Mouse (Mus musculus): ENCODE measurements around the gene Spag9. TPM values are rescaled to one million over a fixed set of nuclear protein-coding genes. Genes with fewer than 3 reads are reported as not detected.

Gene Spag9
- polyA plus RNA-seq, 1 experiment from 2014 or later = 96.7 TPM

DNA sequence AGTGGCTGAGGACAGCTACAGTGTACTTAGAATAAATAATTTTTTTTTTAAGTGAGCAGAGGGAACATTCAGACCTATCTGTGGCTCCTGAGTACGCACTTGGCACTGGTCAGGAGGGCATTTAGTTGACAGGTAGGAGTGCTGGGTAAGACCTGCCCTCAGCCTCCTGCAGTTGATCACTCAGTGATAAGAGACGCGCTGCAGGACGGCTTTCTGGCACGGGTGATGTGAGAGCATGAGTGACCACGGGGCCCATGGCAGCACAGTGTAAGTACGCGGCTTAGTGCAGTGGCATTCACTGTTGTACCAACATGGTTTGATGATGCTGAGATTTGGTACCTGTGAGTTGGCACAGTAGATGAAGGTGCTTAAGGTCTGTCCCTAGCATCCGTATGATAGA, 130.8 kb downstream of the Spag9 start:
- no peak for ATAC-seq (replicated peaks)
- 97% methylated on average over 9 of the region's 9 CpGs for WGBS
- H3K36me3 ChIP-seq = peaks cover 43% of the 10 kb centered on the region
- H3K4me2 ChIP-seq (replicated peaks) = no peak overlapping the region
- peaks cover 13% of the 10 kb centered on the region; the same call in 1 of the 2 replicates for H3K4me1 ChIP-seq
- no peak overlapping the region for H3K4me3 ChIP-seq
- H3K27ac ChIP-seq (replicated peaks) = no peak overlapping the region
- H3K9ac ChIP-seq (replicated peaks) = no peak overlapping the region
- H3K9me3 ChIP-seq = no peaks in the 10 kb centered on the region
- no peaks in the 10 kb centered on the region for H3K27me3 ChIP-seq

DNA sequence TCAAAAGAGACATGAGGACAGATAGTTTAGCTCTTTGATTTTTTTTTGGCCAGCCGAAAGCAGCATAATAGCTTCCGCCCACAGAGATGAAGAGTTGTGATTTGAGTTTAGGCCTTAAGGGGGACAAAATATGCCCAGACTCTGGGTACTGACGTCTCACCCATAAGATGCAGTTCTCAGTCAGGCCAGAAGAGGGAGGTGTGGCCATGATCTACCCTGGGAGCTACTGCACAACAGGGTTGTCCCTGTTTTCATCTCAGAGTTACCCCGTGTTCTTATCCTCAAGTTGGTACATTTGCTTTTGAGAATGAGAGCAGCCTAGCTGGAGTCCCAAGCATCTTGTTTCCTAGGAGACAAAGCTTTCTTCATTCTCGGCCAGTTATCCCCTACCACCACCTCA, 132.1 kb downstream of the Spag9 start:
- Histone ChIP-seq H3K27me3 (no peaks in the 10 kb centered on the region), H3K4me1 (peaks cover 13% of the 10 kb centered on the region; the same call in 1 of the 2 replicates), H3K9me3 (no peaks in the 10 kb centered on the region), H3K4me2 (replicated peaks) (no peak overlapping the region), H3K36me3 (peaks cover 30% of the 10 kb centered on the region), H3K4me3 (no peak overlapping the region), H3K27ac (replicated peaks) (0 out of 2 replicates have a peak overlapping the region, but pooled peaks have one; percentile 13), H3K9ac (replicated peaks) (no peak overlapping the region)
- peak; percentile 85 for ATAC-seq (replicated peaks)
- WGBS = 36% methylated on average over 5 of the region's 5 CpGs

DNA sequence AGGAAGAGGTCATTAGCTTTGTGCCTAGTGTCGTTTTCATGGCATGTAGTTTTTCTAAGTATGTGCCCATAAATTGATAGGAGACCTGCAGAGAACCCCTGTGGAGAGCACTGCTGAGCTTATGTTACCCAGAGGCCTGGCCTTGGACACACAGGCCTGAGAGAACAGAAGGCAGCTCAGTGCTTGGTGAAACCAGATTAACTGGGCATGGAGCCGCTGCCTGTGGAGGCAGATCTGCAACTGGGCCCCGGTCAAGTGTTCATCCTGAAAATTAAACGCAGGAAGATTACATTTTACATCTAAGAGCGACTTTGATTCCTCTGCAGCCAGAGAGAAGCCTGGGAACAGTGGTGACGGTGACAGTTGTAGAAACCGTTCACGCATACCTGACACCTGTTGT, 132.6 kb downstream of the Spag9 start:
- H3K9me3 ChIP-seq = no peaks in the 10 kb centered on the region
- no peak for ATAC-seq (replicated peaks)
- H3K9ac ChIP-seq (replicated peaks) = no peak overlapping the region
- H3K4me2 ChIP-seq (replicated peaks) = no peak overlapping the region
- peaks cover 26% of the 10 kb centered on the region for H3K36me3 ChIP-seq
- 82% methylated on average over 8 of the region's 8 CpGs for WGBS
- H3K4me3 ChIP-seq = no peak overlapping the region
- no peaks in the 10 kb centered on the region for H3K27me3 ChIP-seq
- H3K4me1 ChIP-seq = peaks cover 16% of the 10 kb centered on the region
- 0 out of 2 replicates have a peak overlapping the region, but pooled peaks have one; percentile 13 for H3K27ac ChIP-seq (replicated peaks)

DNA sequence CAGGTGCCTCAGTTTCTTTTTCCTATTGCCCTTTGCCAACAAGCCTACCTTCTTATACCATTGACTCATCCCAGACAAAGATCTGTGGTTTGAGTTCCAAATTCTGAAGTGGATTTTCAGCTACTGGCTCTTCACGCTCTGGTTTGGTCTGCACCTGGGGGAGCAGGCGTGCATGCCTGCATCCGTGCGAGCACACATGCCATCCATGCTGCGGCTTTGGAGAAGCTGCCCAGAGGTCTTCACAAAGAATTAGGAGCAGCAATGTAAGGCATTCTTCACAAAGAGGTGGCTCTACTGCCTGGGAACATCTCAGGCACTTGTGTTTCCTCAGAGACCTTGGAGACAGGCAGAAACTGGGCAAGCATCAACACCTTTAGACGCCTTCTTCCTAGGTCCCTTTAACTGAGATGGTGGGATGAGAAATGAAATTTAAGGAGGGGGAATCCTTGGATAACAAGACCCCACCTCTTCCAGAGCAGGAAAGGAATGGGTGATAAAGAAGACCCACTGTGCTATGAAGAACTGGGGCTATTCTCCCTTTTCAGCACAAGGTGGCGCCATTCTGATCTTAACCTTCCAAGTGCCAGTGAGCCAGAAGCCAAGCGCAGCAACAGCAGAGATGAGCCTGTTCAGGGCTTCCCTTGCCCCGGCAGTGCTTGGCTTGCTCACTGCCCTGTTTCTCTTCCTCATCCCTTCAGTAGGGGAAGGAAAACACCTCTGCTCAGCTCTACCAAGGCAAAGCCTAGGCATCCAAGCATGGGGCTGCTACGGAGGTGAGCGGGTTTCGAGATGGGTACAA, 133.6 kb downstream of the Spag9 start:
- Histone ChIP-seq H3K36me3 (peaks cover 18% of the 10 kb centered on the region), H3K9me3 (no peaks in the 10 kb centered on the region), H3K4me2 (replicated peaks) (no peak overlapping the region), H3K27me3 (no peaks in the 10 kb centered on the region), H3K4me1 (peaks cover 25% of the 10 kb centered on the region), H3K27ac (replicated peaks) (no peak overlapping the region), H3K4me3 (no peak overlapping the region), H3K9ac (replicated peaks) (no peak overlapping the region)
- 66% methylated on average over 12 of the region's 12 CpGs for WGBS
- ATAC-seq (replicated peaks) = 0 out of 2 replicates have a peak, but pooled peaks have one; percentile 44

DNA sequence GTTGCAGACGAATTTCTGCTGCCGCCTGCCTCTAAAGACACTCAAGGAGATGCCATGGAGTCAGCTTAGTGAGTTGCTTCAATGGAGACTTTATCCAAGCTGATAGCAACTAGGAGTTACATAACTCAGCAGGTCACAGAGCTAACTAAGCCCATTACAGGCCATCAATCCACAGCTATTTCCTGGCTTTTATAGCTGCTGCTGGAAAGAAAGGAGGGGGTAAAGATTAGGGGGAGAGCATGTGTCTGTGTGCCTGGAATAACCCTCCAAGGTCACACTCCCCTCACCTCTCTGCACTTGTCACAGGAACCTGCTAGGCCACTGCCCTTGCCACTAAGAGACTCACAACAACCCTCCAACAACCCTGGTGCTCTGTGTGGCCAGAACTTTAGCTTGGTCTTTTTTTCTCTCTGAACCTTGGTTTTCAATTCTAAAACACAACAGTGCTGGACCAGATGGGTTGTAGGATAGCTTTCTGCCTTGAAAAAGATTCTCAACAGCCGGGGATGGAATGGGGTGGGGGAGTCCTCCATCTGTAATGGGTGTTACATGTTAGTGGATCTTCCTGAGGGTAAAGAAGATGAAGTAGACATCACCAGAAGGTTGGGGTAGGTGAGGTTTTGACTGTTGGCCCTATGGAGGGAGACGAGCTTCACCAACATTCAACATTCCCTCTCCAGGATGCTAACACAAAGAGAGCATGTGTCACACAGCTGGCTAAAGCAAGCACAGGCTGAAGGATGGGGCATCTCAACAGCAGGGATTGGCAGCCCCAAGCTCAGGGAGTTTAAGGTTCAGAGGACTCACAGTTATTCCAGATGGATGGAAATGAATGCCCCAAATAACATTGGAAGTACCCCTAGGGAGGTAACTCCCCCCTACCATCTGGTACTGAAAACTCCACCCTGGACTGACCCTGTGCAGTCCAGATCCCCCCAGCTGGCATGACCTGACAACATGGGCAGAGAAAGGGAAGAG, 134.5 kb downstream of the Spag9 start:
- Histone ChIP-seq H3K4me1 (peaks cover 31% of the 10 kb centered on the region), H3K9ac (replicated peaks) (no peak overlapping the region), H3K36me3 (peaks cover 8% of the 10 kb centered on the region), H3K9me3 (no peaks in the 10 kb centered on the region), H3K4me3 (no peak overlapping the region), H3K27me3 (no peaks in the 10 kb centered on the region), H3K4me2 (replicated peaks) (no peak overlapping the region), H3K27ac (replicated peaks) (no peak overlapping the region)
- ATAC-seq (replicated peaks) = no peak
- 69% methylated on average over 4 of the region's 4 CpGs for WGBS

DNA sequence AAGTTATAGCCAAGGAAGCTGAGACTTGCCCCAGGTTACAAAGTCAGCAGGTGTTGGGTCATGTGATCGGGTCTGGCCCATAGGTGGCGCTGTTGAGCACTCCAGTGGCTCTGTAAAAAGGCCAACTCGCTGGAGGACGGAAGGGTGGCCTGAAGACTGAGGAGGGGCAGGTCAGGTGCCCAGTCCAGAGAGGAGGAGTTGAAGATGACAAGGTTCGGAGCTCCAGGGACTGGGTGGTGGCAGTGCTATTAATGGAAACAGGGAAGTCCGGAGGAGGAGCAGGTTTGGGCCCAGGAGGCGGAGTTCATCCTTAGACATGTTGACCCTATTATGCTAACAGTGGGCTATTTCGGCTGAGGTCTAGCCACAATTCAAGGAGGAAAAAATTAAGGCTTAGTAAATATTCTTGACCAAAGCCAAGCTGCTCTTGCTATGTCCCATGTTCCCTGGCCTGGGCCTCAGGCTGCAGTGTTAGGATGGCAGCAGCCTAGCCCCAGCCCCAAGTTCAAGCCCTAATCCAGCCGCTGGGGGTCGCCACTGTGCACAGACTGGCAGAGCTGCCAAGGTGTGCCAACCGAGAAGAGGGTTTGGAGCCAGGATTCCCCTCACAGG, 137.6 kb downstream of the Spag9 start:
- no peaks in the 10 kb centered on the region for H3K27me3 ChIP-seq
- WGBS = 15% methylated on average over 11 of the region's 11 CpGs
- H3K4me1 ChIP-seq = peaks cover 43% of the 10 kb centered on the region
- H3K4me3 ChIP-seq = no peak overlapping the region
- H3K27ac ChIP-seq (replicated peaks) = peak overlapping the region; percentile 21
- ATAC-seq (replicated peaks) = peak; percentile 51
- H3K36me3 ChIP-seq = no peaks in the 10 kb centered on the region
- H3K9me3 ChIP-seq = no peaks in the 10 kb centered on the region
- no peak overlapping the region for H3K4me2 ChIP-seq (replicated peaks)
- no peak overlapping the region for H3K9ac ChIP-seq (replicated peaks)

DNA sequence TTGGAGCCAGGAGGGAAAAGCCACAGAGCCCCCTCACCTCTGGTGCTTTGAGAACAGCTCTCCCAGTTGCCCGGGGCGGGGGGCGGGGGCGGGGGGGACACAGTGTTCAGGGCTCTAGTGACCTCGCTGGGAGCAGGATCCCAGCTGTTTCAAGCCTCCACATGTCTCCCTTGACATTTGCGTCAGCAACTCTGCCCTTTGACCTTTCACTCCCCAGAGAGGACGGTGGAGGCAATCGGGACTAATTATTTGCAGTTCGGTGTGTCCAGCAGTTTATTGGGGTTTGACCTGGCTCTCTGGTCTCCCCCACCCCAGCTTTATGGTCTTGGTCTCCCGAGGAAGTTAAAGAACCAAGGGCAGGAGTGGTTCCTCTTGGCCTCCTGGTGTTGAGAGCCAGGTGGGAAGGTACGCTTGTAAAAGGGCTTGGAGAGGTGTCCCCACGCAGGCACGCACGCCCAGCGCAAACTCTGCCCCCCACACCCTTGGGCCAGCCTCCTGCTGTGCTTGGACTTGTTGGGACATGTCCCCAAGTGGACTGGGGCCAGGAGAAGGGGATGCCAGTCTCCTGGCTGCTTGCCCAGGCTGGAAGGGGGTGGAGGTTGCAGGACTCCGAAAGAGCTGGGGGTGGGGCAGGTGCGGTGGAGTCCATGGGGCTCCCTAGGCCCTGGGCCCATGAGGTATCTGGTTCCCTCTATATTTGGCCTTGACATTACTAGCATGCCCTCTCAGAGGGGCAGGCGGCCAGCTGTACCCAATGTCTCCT, 138.4 kb downstream of the Spag9 start:
- Histone ChIP-seq H3K27me3 (no peaks in the 10 kb centered on the region), H3K4me1 (peaks cover 43% of the 10 kb centered on the region), H3K4me2 (replicated peaks) (no peak overlapping the region), H3K9ac (replicated peaks) (no peak overlapping the region), H3K4me3 (no peak overlapping the region), H3K27ac (replicated peaks) (peak overlapping the region; percentile 21), H3K36me3 (no peaks in the 10 kb centered on the region), H3K9me3 (no peaks in the 10 kb centered on the region)
- WGBS = 40% methylated on average over 18 of the region's 18 CpGs
- no peak for ATAC-seq (replicated peaks)

DNA sequence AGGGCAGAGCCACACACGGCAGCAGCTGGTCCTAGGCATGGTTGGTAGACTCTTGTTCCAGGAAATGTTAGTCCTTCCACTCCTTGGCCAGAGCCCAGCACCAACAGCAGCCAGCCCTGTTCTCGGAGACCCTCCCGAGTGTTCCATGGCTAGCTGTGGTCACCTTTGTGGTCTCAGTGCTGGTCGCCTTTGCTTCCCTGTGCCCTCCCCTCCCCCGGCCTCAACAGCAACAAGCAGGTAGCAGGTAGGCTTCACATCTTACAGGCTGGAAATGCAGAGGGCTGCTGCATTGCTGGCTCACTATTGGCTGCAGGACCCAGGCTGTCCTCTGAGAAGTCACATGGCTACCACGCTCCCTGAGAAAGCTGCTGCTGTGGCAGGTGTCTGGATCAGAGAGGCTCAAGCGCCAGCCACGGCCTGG, 139.7 kb downstream of the Spag9 start:
- no peak overlapping the region for H3K9ac ChIP-seq (replicated peaks)
- H3K4me3 ChIP-seq = no peak overlapping the region
- 62% methylated on average over 8 of the region's 8 CpGs for WGBS
- 0 out of 2 replicates have a peak overlapping the region, but pooled peaks have one; percentile 11 for H3K27ac ChIP-seq (replicated peaks)
- peaks cover 33% of the 10 kb centered on the region for H3K4me1 ChIP-seq
- H3K36me3 ChIP-seq = no peaks in the 10 kb centered on the region
- no peaks in the 10 kb centered on the region for H3K9me3 ChIP-seq
- no peaks in the 10 kb centered on the region for H3K27me3 ChIP-seq
- ATAC-seq (replicated peaks) = no peak
- H3K4me2 ChIP-seq (replicated peaks) = no peak overlapping the region

DNA sequence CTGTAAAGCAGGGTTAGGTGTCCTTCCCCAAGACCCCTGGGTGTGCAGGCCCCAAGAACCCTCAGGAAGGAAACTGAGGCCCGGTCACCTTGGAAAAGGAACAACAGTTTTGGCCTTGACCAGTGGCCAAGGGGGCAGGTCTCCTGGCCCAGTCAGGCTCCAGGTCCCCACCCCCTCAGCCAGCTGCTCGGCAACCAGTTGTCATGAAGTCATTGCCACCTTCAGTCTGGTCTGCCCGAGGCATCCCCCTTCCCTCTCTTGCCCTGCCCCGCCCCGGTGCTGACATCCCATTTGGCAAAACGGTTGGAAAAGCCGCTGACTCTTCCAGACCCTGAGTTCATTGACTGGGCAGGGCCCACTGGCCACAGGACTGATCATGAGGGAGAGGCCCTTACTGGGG, 140.8 kb downstream of the Spag9 start:
- Histone ChIP-seq H3K4me1 (peaks cover 30% of the 10 kb centered on the region), H3K4me3 (no peak overlapping the region), H3K36me3 (no peaks in the 10 kb centered on the region), H3K9me3 (no peaks in the 10 kb centered on the region), H3K9ac (replicated peaks) (no peak overlapping the region), H3K27me3 (no peaks in the 10 kb centered on the region), H3K27ac (replicated peaks) (no peak overlapping the region), H3K4me2 (replicated peaks) (no peak overlapping the region)
- 84% methylated on average over 7 of the region's 7 CpGs for WGBS
- no peak for ATAC-seq (replicated peaks)

DNA sequence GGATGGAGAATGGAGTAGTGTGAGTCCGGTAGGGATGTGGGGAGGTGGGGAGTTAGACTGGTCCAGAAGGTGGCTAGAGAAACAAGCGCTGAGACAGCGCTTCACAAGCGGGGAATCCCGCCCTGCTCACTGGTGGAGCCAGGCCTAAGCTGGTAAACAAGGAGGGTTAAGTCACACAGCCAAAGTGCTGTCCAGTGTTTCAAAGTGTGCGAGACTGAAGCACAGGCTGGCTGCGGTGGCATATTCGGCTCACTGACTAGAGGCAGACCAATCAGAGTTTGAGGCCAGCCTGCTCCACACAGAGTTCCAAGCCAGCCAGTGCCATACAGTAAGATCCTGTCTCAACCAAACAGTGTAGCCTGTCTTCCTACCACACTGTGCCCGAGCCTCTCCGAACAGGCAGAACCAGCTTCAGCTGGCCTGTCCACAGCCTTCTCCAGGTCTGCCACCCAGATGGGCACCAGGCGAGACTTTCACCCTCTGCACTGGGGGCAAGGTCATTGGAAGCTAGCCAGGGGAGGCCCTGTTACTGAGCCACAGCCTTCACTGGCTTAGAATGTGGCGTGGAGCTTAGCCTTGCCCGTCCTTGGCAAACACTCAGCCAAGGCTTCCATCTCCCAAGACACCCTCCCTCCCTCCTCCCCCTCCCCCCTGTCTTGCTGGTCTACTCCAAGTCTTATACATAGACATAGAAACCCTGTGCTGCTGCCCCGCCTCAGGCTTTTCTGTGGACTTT, 141.6 kb downstream of the Spag9 start:
- no peak overlapping the region for H3K9ac ChIP-seq (replicated peaks)
- no peak for ATAC-seq (replicated peaks)
- H3K27me3 ChIP-seq = no peaks in the 10 kb centered on the region
- peaks cover 30% of the 10 kb centered on the region for H3K4me1 ChIP-seq
- WGBS = 71% methylated on average over 14 of the region's 14 CpGs
- no peaks in the 10 kb centered on the region for H3K9me3 ChIP-seq
- H3K4me3 ChIP-seq = no peak overlapping the region
- H3K27ac ChIP-seq (replicated peaks) = 0 out of 2 replicates have a peak overlapping the region, but pooled peaks have one; percentile 5
- no peaks in the 10 kb centered on the region for H3K36me3 ChIP-seq
- H3K4me2 ChIP-seq (replicated peaks) = no peak overlapping the region
